Mouse (Mus musculus): Measurements from ENCODE around the gene Klhl26.
A peak's percentile ranks its signal among the peaks of the same experiment; 100 is the strongest.

Klhl26 gene

DNA sequence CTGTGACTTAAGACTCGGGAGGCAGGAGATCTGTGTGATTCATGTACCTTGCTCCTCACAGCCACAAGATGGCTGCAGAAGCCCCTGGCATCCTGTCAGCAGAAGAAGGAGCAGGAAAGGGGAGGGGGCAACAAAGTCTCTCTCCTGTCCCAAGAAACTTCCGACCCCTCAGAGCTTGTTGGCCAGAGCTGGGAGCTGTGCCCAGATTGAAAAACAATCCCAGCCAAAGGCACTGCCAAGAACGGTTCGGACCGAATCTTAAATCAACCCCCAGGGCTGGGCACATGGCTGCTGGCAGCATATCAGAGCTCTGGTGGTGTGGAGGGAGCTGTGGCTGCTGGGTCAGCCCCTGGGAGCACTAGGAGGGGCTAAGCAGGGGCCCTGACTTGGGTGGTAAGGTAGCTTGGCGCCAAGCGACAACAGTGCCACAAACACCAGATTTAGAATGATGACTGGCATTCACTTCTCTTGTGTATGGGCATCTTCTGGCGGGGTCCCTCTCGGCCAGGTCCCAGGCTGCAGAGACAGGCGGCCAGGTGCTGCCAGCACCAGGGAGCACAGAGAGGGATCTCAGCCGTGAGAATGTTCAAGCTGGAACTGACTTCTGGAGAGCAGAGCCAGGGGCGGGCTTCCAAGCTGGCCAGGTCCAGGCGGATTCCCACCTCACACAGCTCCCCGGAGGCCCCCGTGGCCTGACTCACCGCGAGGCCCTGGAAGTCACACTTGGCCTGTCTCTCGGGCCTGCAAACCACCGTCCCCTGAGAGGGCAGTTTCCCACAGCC is 28.9 kb downstream of the Klhl26 start:
- peak; percentile 67 for DNase-seq (ENCODE audit: low spot score)

DNA sequence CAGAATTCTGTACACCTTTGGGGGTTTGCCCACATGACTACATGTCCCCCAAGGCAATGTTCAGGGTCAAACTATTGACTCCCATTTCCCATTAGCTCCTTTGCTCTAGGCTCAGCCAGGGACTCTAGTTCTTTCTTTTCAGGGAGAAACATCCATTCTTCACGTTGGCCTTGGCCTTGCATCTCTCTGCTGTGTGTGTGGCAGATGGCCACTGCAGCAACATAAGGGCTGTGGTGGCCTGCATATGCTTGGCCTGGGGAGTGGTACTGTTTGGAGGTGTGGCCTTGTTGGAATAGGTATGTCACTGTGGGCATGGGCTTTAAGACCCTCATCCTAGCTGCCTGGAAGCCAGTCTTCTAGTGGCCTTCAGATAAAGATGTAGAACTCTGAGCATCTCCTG is 30.8 kb downstream of the Klhl26 start:
- DNase-seq (ENCODE audit: low spot score) = no peak

GRCm38 (mm10) chr8:70443326-70443725 is 33.4 kb downstream of the Klhl26 start:
- no peak for DNase-seq (ENCODE audit: low spot score)

GRCm38 (mm10) chr8:70441565-70441964 is 35.2 kb downstream of the Klhl26 start:
- no peak for DNase-seq (ENCODE audit: low spot score)

DNA sequence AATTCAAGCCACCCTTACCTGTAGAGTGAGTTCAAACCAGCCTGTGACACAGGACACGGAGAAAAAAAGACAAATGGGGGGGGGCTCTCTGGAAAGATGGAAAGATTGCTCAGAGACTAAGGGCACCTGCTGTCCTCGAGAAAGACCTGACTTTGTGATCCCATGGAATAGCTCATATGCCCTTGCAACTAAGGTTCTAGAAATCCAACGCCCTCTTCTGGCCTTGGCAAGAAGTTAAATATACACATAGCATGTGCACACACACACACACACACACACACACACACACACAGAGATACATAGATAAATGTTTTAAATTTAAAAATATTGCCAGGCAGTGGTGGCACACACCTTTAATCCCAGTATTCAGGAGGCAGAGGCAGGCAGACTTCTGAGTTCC is 36.5 kb downstream of the Klhl26 start:
- DNase-seq (ENCODE audit: low spot score) = no peak

- no peak for DNase-seq (ENCODE audit: low spot score)
Observed at GRCm38 (mm10) chr8:70439848-70440179, 37.0 kb downstream of the Klhl26 start.

GRCm38 (mm10) chr8:70439055-70439847 is 37.5 kb downstream of the Klhl26 start, which contains the start of gene Crtc1:
Gene Crtc1 (minus strand): TSS chr8:70439579.
- DNase-seq (ENCODE audit: low spot score) = peak; percentile 99

DNA sequence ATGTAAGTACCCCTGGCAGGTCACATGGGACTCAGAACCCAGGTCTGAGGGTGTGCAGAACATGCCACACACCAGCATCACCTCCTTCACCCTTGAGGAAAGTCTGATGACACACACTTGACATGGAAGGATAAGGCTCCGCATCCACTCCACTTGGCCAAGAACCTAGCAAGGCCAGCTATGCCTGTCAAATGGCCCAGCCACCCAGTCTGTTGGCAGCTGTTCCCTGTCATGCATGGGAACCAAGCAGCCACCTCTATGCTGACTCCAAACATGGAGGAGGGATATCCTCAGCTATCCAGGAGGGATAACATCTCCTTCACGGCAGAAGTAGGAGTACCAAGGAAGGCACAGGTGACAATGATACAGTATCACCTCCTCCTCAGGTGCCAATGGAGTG is 38.3 kb downstream of the Klhl26 start:
- DNase-seq (ENCODE audit: low spot score) = no peak

DNA sequence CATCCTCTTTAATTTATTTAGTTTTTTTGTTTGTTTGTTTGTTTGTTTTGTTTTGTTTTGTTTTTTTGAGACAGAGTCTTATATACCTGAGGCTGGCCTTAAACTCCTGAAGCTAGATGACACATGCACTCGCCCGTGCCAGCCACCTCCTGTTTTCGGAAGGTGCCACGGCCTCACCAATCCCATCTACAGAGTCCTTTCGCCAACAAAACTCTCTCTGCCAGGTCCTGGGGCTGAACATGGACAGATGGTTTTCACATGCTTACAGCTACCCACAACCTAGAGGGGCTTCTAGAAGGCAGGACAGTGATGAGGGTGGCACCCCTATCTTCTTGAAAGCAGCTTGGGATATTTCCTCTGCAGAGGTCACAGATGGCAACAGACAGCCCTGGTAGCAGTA is 41.6 kb downstream of the Klhl26 start:
- DNase-seq (ENCODE audit: low spot score) = no peak

GRCm38 (mm10) chr8:70432991-70433536 is 43.7 kb downstream of the Klhl26 start:
- DNase-seq (ENCODE audit: low spot score) = no peak

- DNase-seq (ENCODE audit: low spot score) = no peak
Observed at GRCm38 (mm10) chr8:70431213-70431612, 45.6 kb downstream of the Klhl26 start.

- no peak for DNase-seq (ENCODE audit: low spot score)
Observed at GRCm38 (mm10) chr8:70426300-70426907, 50.4 kb downstream of the Klhl26 start.

DNA sequence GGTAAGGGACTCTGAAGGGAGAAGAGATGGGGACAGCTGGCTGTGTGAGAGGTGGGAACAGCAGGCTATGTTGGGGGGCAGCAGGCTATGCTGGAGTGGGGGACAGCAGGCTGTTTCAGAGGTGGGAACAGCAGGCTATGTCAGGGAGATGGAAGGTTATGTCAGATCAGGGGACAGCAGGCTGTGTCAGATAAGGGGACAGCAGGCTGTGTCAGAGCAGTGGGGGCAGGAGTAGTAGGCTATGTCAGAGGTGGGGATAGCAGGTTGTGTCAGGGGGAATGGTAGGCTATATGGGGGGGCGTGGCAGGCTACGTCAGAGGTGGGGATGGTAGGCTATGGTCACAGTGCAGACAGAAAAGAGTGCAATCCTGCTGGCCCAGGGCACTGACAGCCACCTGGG is 54.0 kb downstream of the Klhl26 start:
- DNase-seq (ENCODE audit: low spot score) = no peak

GRCm38 (mm10) chr8:70421349-70422104 is 55.2 kb downstream of the Klhl26 start:
- no peak for DNase-seq (ENCODE audit: low spot score)

GRCm38 (mm10) chr8:70419879-70420643 is 56.7 kb downstream of the Klhl26 start:
- DNase-seq (ENCODE audit: low spot score) = peak; percentile 24

DNA sequence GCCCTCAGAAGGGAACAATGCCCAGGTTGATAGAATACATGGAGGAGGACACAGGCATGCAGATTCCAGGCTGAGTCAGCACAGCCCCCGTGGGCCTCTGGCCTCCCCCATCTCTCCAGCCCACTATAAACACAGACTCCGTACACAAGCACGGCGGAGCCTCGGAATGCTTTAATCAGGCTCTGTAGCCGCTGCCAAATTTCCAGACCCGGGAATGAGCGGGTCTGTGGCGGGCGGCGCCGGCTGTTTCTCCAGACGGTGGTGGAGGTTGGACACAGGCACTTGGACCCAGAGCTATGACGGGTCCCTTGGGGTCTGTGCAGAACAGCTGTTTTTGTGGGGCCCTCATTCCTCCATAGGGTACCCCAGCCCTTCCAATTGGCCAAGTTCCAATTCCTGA is 57.8 kb downstream of the Klhl26 start:
- DNase-seq (ENCODE audit: low spot score) = peak; percentile 56

- DNase-seq (ENCODE audit: low spot score) = no peak
Observed at GRCm38 (mm10) chr8:70417914-70418313, 58.9 kb downstream of the Klhl26 start.

DNA sequence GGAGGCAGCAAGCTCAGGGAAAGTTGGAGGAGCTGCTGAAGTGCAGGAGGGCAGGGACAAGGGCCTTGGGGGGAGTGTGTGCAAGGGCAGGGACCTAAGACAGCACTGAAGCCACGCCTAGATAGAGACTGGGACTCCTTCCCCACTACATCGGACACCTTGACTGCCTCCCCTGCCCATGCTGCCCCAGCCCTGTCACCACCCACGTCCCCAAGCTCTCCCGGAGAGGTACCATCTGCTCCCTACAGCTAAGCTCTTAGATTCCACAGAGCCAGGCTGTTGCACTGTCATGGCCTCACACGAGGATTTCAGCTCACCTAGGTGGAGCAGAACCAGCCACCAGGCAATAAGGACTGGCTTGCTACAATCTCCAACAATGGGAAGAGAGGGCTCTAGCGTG is 59.8 kb downstream of the Klhl26 start:
- DNase-seq (ENCODE audit: low spot score) = no peak

DNA sequence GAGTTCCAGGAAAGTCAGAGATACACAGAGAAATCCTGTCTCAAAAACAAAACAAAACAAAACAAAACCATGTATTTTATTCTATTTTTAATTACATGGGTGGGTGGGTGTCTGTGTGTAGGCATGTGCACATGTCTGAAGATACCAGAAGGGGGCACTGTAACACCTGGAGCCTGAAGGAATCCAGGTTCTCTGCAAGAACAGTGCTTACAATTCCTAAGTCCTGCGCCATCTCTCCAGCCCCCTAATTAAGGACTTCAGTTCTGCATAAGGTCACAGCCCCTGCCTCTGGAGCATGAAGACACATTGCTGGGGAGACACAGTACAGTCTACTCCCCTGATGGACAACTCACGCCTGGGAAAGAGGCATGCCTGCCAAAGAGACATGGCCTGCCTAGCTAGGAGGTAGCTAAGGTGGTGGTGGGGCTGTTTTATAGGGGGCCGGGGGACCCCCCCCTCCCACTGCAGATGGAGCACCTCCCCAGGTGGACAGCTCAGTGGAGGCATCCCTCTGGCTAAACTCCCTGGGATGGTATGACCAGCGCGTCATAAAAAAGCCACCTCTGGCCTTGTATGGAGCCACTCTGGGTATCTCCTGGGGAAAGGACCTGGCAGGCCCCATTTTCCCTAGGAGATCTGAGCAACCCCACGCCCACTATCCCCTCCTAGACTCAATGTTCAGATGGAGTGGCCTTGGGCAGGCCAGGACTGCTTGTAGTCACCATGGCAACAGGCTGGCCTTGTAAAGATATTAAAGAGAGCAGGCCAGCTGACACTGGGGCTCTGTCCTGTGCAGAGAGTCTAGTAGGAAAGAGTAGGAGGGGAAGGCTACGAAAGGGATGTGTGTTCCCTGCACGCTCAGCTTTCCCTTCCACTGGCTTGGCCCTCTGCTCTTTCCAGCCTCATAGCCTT is 61.0 kb downstream of the Klhl26 start:
- DNase-seq (ENCODE audit: low spot score) = peak; percentile 78

DNA sequence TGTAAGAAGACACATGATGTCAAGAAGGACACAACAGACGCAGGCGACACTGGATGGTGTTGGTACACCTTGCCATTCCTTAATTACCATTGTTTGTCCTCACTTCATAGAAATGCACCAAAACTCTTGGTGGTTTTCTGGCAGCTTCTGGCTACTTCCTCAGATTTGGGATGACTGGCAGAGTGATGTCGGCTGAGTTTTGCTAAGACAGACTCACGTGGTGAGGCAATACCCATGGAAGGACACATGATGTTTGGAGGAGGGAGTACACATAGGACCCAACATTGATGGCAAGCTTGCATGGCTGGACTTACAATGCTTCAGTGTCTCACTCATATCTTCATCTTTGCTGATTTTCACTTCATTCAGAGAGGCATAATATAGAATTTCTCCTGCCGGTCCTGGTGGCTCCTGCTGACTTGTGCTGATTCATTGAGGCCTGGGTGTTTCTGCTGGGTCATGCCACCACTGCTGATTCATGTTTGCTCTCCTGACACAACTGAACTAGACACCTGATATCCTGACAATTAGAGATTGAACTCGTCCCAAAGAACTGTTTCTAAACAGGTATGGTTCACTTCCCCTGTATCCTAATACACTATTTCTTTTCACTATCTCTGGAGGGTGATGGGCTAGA is 62.3 kb downstream of the Klhl26 start:
- no peak for DNase-seq (ENCODE audit: low spot score)
